Mouse (Mus musculus): ENCODE measurements around the gene Golga5. TPM values are rescaled to one million over a fixed set of nuclear protein-coding genes. Genes with fewer than 3 reads are reported as not detected.

Gene Golga5
- polyA plus RNA-seq, 1 experiment from 2014 or later: 30.2 TPM

DNA sequence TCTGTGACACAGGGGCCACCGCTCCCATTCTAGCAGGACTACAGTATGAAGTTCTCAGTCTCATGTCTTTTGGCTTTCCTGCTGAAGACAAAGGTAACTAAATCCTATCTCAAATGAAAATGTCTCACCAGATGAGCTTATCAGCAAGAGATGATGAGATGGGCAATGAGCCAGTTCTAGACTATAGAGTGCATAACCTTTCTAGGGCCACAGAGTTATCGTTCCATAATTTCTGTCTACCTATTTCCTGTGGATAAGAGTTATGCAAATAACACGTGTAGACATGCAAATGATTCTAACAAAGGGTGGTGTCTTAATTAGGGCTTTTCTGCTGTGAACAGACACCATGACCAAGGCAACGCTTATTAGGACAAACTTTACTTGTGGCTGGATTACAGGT lies 34.8 kb upstream of the Golga5 start:
- no peak overlapping the region for H3K4me3 ChIP-seq
- H3K4me2 ChIP-seq: no peak overlapping the region
- H3K27ac ChIP-seq: no peak overlapping the region
- H3K4me1 ChIP-seq (replicated peaks): peaks cover 13% of the 10 kb centered on the region
- H3K9ac ChIP-seq: no peak overlapping the region
- no peaks in the 10 kb centered on the region for H3K27me3 ChIP-seq
- WGBS: 91% methylated on average over 4 of the region's 4 CpGs
- H3K9me3 ChIP-seq: no peaks in the 10 kb centered on the region
- no peak for ATAC-seq (ENCODE audit: low FRiP score)
- H3K36me3 ChIP-seq: no peaks in the 10 kb centered on the region; the same call in 1 of the 2 replicates

DNA sequence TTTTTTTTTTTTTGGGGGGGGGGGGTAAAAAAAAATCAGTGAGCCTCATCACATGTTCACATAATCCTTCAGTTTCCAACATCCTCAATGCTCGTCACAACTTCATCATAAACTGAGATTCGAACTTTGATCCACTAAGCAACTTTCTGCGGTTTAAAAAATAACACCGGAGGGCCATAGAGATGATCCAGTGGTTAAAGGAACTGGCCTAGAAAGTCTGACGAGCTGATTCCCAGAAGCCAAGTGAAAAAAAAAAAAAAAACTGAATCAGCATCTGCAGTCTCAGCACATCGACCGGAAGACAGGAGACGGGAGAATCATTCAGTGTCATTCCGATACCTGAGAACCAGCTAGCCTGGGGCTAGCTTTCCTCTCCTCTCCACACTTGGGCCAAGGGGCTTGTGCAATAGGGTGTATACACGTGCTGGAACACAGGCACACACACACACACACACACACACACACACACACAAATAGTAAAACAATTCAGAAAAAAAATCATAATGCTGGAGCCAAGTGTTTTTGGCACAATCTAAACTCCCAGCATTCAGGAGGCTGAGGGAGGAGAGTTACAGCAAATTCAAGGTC lies 31.9 kb upstream of the Golga5 start:
- H3K4me2 ChIP-seq: no peak overlapping the region
- no peak overlapping the region for H3K9ac ChIP-seq
- no peaks in the 10 kb centered on the region for H3K9me3 ChIP-seq
- no peaks in the 10 kb centered on the region for H3K27me3 ChIP-seq
- 80% methylated on average over 10 of the region's 10 CpGs for WGBS
- H3K27ac ChIP-seq: no peak overlapping the region
- H3K4me1 ChIP-seq (replicated peaks): peaks cover 18% of the 10 kb centered on the region
- H3K4me3 ChIP-seq: no peak overlapping the region
- H3K36me3 ChIP-seq: no peaks in the 10 kb centered on the region; the same call in 1 of the 2 replicates
- no peak for ATAC-seq (ENCODE audit: low FRiP score)

DNA sequence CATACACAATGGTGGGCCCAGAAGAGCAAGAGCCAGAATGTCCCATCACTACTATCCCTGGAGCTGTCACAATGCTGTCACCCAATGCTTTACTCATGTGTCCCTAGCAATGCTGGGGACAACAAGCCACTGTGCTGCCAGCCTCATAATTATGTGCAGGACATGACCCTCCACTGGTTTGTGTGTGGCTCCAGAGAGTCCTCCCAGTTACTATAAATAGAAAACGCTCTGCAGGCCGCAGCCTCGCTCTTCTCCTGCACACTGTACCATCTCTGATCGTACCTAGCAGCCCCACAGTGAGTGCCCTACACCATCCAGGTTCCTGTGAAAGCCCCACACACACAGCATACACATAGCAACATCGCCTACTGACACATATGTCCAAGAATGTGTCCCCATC lies 31.0 kb upstream of the Golga5 start:
- Histone ChIP-seq H3K4me2 (peak overlapping the region; percentile 75), H3K4me3 (peak overlapping the region; percentile 58), H3K27me3 (no peaks in the 10 kb centered on the region), H3K9me3 (no peaks in the 10 kb centered on the region), H3K4me1 (replicated peaks) (peaks cover 18% of the 10 kb centered on the region), H3K27ac (no peak overlapping the region), H3K36me3 (no peaks in the 10 kb centered on the region; the same call in 1 of the 2 replicates), H3K9ac (peak overlapping the region; percentile 79)
- no peak for ATAC-seq (ENCODE audit: low FRiP score)
- 79% methylated on average over 5 of the region's 5 CpGs for whole genome bisulfite sequencing

DNA sequence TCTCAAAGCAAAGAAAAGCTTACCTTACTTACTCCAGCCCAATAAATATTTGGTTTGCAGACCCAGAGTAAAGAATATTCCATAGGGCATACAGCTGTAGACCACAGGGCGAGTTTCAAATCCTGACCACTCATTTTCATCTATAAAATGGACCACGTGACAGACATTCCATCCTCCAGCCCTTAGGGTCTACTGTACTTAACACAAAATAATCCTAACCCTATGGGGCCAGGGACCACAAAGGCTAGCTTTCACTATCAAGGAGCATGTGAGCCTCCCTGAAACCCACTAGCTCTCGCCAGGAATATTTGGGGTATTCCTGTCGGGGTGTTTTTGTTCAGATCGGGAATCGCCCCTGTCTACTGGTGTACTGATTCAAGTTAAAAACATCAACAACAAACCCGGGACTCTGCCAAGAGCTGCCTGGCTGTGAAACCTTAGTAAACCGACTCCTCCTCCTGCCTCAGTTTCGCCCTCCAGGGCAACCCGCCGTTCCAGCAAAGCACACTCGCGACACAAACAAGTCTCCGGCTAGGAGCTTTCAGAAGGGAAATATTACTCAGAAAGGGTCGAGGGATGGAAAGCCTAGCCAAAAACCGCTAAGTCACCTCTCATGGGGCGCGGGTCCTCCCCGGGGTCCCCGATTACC lies 29.8 kb upstream of the Golga5 start:
- H3K4me2 ChIP-seq: peak overlapping the region; percentile 75
- H3K4me1 ChIP-seq (replicated peaks): peaks cover 18% of the 10 kb centered on the region
- no peaks in the 10 kb centered on the region for H3K9me3 ChIP-seq
- H3K27ac ChIP-seq: peak overlapping the region; percentile 71
- peak overlapping the region; percentile 79 for H3K9ac ChIP-seq
- H3K27me3 ChIP-seq: no peaks in the 10 kb centered on the region
- peak; percentile 73 for ATAC-seq (ENCODE audit: low FRiP score)
- WGBS: 3% methylated on average over 20 of the region's 20 CpGs
- H3K4me3 ChIP-seq: peak overlapping the region; percentile 58
- H3K36me3 ChIP-seq: no peaks in the 10 kb centered on the region; the same call in 1 of the 2 replicates

DNA sequence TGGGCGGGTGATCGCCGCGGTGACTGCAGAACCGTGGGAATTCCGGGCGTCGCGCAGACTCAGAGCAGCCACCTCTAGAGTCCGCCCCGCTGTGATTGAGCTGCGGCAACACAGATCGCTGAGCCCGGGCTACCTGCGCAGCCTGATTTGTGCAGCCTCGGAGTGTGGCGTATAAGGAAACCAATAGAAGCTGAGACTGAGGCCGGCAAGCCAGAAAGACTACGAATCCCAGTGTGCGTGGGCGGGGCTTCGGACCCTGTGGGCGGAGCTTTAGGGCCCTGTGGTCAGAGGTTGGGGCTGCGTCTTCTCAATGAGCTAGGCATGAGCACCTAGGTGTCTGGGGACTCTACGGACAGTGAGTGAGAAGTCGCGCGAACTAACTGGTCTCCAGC lies 29.3 kb upstream of the Golga5 start, which contains the start of gene Lgmn:
TSS of gene Lgmn (minus strand) at position 182 of the 392 bp plus-strand sequence.
- no peaks in the 10 kb centered on the region for H3K9me3 ChIP-seq
- WGBS: under 1% methylated on average over 28 of the region's 28 CpGs
- peaks cover 18% of the 10 kb centered on the region for H3K4me1 ChIP-seq (replicated peaks)
- no peaks in the 10 kb centered on the region for H3K27me3 ChIP-seq
- peak within 1 kb of the TSS; percentile 58 for H3K4me3 ChIP-seq
- no peaks in the 10 kb centered on the region for H3K36me3 ChIP-seq
- peak; percentile 99 for ATAC-seq (ENCODE audit: low FRiP score)
- peak within 1 kb of the TSS; percentile 75 for H3K4me2 ChIP-seq
- peak within 1 kb of the TSS; percentile 71 for H3K27ac ChIP-seq
- H3K9ac ChIP-seq: peak within 1 kb of the TSS; percentile 79

DNA sequence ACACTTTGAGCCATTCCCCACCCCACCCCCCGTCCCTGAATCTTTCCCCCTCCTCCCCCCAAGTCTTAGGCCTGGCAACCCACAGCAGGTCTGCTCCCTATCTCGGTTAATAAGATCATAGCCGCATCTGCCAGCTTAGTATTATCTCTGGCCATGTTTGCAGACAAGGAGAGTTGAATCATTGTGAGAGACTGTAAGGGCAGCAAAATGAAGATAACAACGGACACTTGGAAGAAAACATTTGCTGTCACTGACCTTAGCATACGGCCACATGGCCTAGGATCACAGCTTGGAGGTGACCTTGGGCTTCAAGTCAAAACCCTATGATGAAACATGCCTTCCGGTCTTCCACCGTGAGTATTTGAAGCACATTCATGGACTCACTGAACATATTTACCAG lies 28.4 kb upstream of the Golga5 start:
- Histone ChIP-seq H3K27ac (no peak overlapping the region), H3K27me3 (no peaks in the 10 kb centered on the region)

DNA sequence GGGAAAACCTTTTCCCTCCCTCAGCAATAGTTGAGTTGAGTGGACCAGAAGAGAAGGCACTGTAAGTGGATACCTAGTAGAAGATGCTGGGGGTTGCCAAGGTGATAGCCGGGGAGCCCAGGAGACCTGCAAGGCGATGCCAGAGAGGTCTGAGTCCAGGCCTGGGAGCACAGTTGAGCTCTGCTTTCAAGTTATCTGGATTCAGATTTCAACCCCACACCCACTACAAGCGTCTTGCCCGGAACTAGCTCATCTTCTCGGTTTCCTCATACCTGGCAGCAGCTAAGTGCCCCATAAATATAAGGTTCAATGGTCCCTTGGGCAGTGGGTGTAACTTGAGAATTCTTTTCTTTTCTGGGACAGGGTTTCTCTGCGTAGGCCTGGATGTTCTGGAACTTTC lies 27.8 kb upstream of the Golga5 start:
- no peak overlapping the region for H3K27ac ChIP-seq
- no peaks in the 10 kb centered on the region for H3K9me3 ChIP-seq
- no peaks in the 10 kb centered on the region for H3K27me3 ChIP-seq
- H3K4me1 ChIP-seq (replicated peaks): peaks cover 18% of the 10 kb centered on the region
- no peak for ATAC-seq (ENCODE audit: low FRiP score)
- H3K36me3 ChIP-seq: no peaks in the 10 kb centered on the region
- WGBS: 90% methylated on average over 6 of the region's 6 CpGs
- H3K4me3 ChIP-seq: no peak overlapping the region
- no peak overlapping the region for H3K4me2 ChIP-seq
- no peak overlapping the region for H3K9ac ChIP-seq

More for the DNA sequence above, 28.4 kb upstream of the Golga5 start:
- H3K4me1 ChIP-seq (replicated peaks): peaks cover 18% of the 10 kb centered on the region
- H3K9me3 ChIP-seq: no peaks in the 10 kb centered on the region
- H3K4me2 ChIP-seq: no peak overlapping the region
- H3K9ac ChIP-seq: no peak overlapping the region
- no peak overlapping the region for H3K4me3 ChIP-seq
- H3K36me3 ChIP-seq: no peaks in the 10 kb centered on the region
- 93% methylated on average over 7 of the region's 7 CpGs for WGBS
- ATAC-seq (ENCODE audit: low FRiP score): no peak

DNA sequence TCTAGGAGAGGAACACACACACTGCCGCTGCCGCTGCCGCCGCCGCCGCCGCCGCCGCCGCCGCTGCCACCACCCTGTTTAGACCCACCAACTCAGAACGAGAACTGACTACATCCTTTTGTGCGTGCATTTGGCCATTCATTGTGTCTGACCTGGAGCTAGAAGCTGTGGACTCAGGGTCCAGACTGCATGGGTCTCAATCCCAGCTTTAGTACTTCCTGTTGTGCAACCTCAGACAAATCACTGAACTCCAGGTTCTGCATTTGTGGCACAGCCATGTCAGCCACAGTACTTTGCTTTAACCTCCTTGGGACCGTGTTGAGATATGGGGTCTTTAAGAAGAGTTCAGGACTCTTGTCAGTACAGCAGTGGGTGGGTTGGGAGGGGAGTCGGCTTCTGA lies 26.3 kb upstream of the Golga5 start:
- no peak for ATAC-seq (ENCODE audit: low FRiP score)
- Histone ChIP-seq H3K4me1 (replicated peaks) (peaks cover 18% of the 10 kb centered on the region), H3K9me3 (no peaks in the 10 kb centered on the region), H3K9ac (no peak overlapping the region), H3K4me3 (no peak overlapping the region), H3K36me3 (no peaks in the 10 kb centered on the region), H3K27ac (no peak overlapping the region), H3K27me3 (no peaks in the 10 kb centered on the region), H3K4me2 (no peak overlapping the region)
- WGBS: 92% methylated on average over 15 of the region's 15 CpGs

DNA sequence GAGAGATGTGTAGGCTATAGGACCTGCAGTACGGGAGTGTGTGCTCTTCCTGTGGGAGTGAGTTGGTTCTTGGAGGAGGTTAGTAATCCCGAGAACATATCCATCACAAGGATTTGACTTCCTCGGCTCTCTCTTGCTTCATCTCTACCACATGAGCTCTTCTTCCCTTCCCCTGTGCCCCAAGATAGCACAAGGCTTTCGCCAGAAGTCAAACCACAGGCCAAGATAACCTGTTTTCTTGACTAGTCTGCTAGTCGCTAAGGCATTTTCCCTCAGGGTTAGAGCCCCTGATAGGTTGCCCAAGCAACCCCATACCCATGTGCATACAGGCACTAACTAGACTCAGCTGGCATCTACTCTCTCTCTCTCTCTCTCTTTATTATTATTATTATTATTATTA lies 25.3 kb upstream of the Golga5 start:
- Histone ChIP-seq H3K27me3 (no peaks in the 10 kb centered on the region), H3K36me3 (no peaks in the 10 kb centered on the region), H3K9ac (no peak overlapping the region), H3K27ac (no peak overlapping the region), H3K4me1 (replicated peaks) (peaks cover 9% of the 10 kb centered on the region), H3K4me3 (no peak overlapping the region), H3K9me3 (no peaks in the 10 kb centered on the region), H3K4me2 (no peak overlapping the region)
- no peak for ATAC-seq (ENCODE audit: low FRiP score)
- 80% methylated on average over 5 of the region's 5 CpGs for WGBS

DNA sequence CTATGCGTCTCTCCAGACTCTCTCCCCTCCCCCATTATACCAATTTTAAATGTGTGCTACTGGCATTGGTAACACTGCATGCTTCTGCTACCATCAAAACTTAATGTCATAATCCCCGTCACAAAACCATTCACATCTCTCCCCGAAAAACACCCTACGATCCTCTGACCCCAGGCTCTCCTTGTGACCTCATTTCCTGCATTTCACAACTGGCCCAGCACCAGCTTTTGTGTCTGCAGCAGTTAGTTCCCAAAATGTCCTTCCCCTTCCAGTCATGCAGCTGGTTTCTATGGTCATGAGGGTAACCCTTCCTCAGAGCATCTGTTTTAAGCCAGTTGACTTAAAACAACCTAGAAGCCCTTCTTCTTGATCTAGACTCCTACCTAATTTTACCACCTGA lies 23.5 kb upstream of the Golga5 start:
- H3K9ac ChIP-seq: no peak overlapping the region
- no peaks in the 10 kb centered on the region for H3K4me1 ChIP-seq (replicated peaks)
- H3K36me3 ChIP-seq: no peaks in the 10 kb centered on the region
- no peaks in the 10 kb centered on the region for H3K27me3 ChIP-seq
- H3K9me3 ChIP-seq: no peaks in the 10 kb centered on the region
- 81% methylated on average over 4 of the region's 4 CpGs for WGBS
- H3K4me3 ChIP-seq: no peak overlapping the region
- no peak overlapping the region for H3K27ac ChIP-seq
- no peak for ATAC-seq (ENCODE audit: low FRiP score)
- no peak overlapping the region for H3K4me2 ChIP-seq

DNA sequence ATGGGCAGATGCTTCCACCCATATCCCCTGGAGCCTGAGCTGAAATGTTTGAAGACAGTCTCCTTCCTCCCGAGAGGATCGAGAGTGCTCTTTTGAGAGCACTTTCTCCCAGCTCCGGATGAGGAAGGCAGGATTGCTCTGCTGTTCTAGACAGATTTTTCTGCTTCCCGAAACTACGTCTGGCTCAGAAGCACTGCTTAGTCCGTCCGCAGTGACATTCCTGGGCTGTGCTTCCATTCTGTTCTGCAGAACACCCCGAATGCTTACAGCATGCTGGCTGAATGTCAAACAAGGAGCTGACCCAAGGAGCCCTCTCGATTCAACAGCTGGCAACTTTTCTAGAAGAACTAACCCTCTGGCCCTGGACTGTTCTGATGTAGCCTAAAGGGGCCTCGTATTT lies 18.5 kb upstream of the Golga5 start:
- Histone ChIP-seq H3K4me3 (no peak overlapping the region), H3K27ac (no peak overlapping the region), H3K4me1 (replicated peaks) (no peaks in the 10 kb centered on the region), H3K36me3 (no peaks in the 10 kb centered on the region), H3K9ac (no peak overlapping the region), H3K4me2 (no peak overlapping the region), H3K27me3 (no peaks in the 10 kb centered on the region), H3K9me3 (no peaks in the 10 kb centered on the region)
- WGBS: 74% methylated on average over 10 of the region's 10 CpGs
- no peak for ATAC-seq (ENCODE audit: low FRiP score)

DNA sequence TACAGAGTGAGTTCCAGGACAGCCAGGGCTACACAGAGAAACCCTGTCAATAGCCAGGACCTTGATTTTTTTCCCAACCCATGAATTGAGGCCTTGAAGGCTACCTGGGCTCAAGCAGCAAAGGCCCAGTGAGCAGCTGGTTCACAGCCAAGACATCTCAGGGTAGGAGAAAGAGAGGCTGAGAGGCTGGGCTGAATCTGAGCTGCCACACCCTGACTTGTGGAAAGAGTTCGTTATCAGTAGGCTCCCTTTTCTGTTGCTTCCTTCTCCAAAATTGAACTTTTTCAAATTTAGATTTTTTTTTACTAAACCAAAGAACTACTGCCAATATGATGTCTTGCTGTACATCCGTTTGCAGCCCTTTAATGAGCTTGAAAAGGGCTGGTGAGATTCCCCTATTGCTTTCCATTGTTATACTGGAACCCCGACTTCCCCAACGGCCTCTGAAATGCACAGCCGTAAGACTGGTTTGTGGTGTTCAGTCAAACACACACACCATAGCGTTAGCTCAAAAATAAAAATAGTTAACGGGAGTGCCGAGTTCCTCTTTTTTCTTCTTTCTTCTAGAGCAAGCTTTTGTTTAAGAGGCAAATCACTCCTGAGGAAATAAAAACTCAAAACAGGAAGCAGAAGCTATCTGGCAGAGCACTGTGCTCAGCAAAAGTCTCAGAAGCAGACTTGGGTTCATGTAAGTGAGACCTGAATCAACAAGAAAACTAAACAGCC lies 17.6 kb upstream of the Golga5 start:
- no peak for ATAC-seq (ENCODE audit: low FRiP score)
- Histone ChIP-seq H3K9me3 (no peaks in the 10 kb centered on the region), H3K4me2 (no peak overlapping the region), H3K4me1 (replicated peaks) (no peaks in the 10 kb centered on the region), H3K27me3 (no peaks in the 10 kb centered on the region), H3K27ac (no peak overlapping the region), H3K9ac (no peak overlapping the region), H3K36me3 (no peaks in the 10 kb centered on the region), H3K4me3 (no peak overlapping the region)
- WGBS: 83% methylated on average over 8 of the region's 8 CpGs
